Mouse (Mus musculus) liver, embryonic 15.5 days (tissue): ENCODE results near the gene Abhd12b. TPM values are rescaled to one million over a fixed set of nuclear protein-coding genes. Genes with fewer than 3 reads are reported as not detected.

ENCODE experiments used
- ATAC-seq: fragments of 200-750 bp; cut with Nextera tagmentation; 2 replicates; pipeline ENCODE4 v1.8.0; 2017; ENCODE audit warnings: moderate number of reproducible peaks, mild to moderate bottlenecking, moderate library complexity; ENCODE audit not compliant: insufficient read depth
- H3K27ac ChIP-seq: fragments of 300-500 bp; sonication (generic); replicated peaks from 2 replicates; pipeline ENCODE4 v1.5.1; 2015; ENCODE audit warnings: mild to moderate bottlenecking, inconsistent platforms
- H3K27me3 ChIP-seq: fragments of 300-500 bp; sonication (generic); 2 replicates; pipeline ENCODE4 v1.6.1; 2015; ENCODE audit warnings: mild to moderate bottlenecking, inconsistent platforms
- H3K36me3 ChIP-seq: fragments of 300-500 bp; sonication (generic); replicated peaks from 2 replicates; pipeline ENCODE4 v1.6.1; 2015; ENCODE audit warnings: moderate library complexity, mild to moderate bottlenecking, inconsistent platforms
- H3K4me1 ChIP-seq: fragments of 300-500 bp; sonication (generic); replicated peaks from 2 replicates; pipeline ENCODE4 v1.6.1; 2015; ENCODE audit warnings: inconsistent platforms
- H3K4me2 ChIP-seq: fragments of 300-500 bp; sonication (generic); 2 replicates; pipeline ENCODE4 v1.6.1; 2015; ENCODE audit warnings: moderate library complexity, mild to moderate bottlenecking, inconsistent platforms
- H3K4me3 ChIP-seq: fragments of 300-500 bp; sonication (generic); replicated peaks from 2 replicates; pipeline ENCODE4 v1.5.1; 2015; ENCODE audit warnings: mild to moderate bottlenecking, inconsistent platforms
- H3K9ac ChIP-seq: fragments of 300-500 bp; sonication (generic); 2 replicates; pipeline ENCODE4 v1.6.1; 2015; ENCODE audit warnings: moderate library complexity, mild to moderate bottlenecking, inconsistent platforms
- H3K9me3 ChIP-seq: fragments of 300-500 bp; sonication (generic); replicated peaks from 2 replicates; pipeline ENCODE4 v1.6.1; 2016; ENCODE audit warnings: inconsistent platforms
- WGBS: fragments of 180-500 bp; shearing (Covaris S2); methylation state at CpG from one replicate; pipeline ENCODE4 v1.1.7; 2015; ENCODE audit warnings: mixed read lengths; ENCODE audit not compliant: insufficient replicate concordance; 5-methylcytosine and 5-hydroxymethylcytosine counted together
- polyA plus RNA-seq: library from polyadenylated mRNA; unstranded; fragments of >200 nt; fragmentation: Nextera tagmentation; extraction: Ambion mirVana; gene quantifications from 2 replicates; pipeline ENCODE4 v1.2.1, GENCODE M21; 2015

Abhd12b gene
- polyA plus RNA-seq, 1 experiment from 2014 or later = not detected

- H3K9me3 ChIP-seq = no peaks in the 10 kb centered on the region
- H3K4me3 ChIP-seq = no peak overlapping the region
- no peaks in the 10 kb centered on the region for H3K27me3 ChIP-seq
- 16% methylated on average over 5 of the region's 5 CpGs for WGBS
- H3K27ac ChIP-seq = peak overlapping the region; percentile 49
- H3K4me2 ChIP-seq = peak overlapping the region; percentile 13; the same call in 1 of the 2 replicates
- H3K4me1 ChIP-seq = peaks cover 70% of the 10 kb centered on the region
- no peak overlapping the region for H3K9ac ChIP-seq
- ATAC-seq = no peak
- no peaks in the 10 kb centered on the region for H3K36me3 ChIP-seq
Observed at GRCm38 (mm10) chr12:70232020-70232544, 78.1 kb downstream of the Abhd12b start.

Other genes with a start within 250 kb of the Abhd12b start
- gene Sav1, start 167.1 kb upstream of the Abhd12b start, polyA plus RNA-seq = 3.7 and 3.8 TPM in 2 replicates
- 3.0 and 3.2 TPM in 2 replicates for gene Nin, start 40.4 kb upstream of the Abhd12b start, polyA plus RNA-seq
- gene Pygl, start 77.3 kb downstream of the Abhd12b start, polyA plus RNA-seq = 85.0 and 106 TPM in 2 replicates
- gene Trim9, start 193.5 kb downstream of the Abhd12b start, polyA plus RNA-seq = 0.03 and 0.14 TPM in 2 replicates